Mouse (Mus musculus): ENCODE results near the gene Olfr1487. TPM values are rescaled to one million over a fixed set of nuclear protein-coding genes. Genes with fewer than 3 reads are reported as not detected.
"Not testable (repeated sequence)": the region's sequence is repeated elsewhere in the genome, so short reads cannot be mapped to it uniquely, and the experiment has no call there.

Gene Olfr1487
- not detected in 2 replicates for polyA plus RNA-seq (2014; fragmentation: Nextera tagmentation; extraction: Ambion mirVana)

GRCm38 (mm10) chr19:13617075-13617474, at the start of gene Olfr1487:
Gene Olfr1487, plus strand, starts transcription at chr19:13617375.
- WGBS, result 89% methylated on average over 2 of the region's 2 CpGs
- H3K4me1 ChIP-seq (ENCODE audit: control insufficient read depth, insufficient read depth, low read length); H3K9me3 ChIP-seq (ENCODE audit: control insufficient read depth, low read length); H3K36me3 ChIP-seq (ENCODE audit: control insufficient read depth, insufficient read depth, low read length); H3K27ac ChIP-seq (replicated peaks; ENCODE audit: low read depth, low read length); H3K27me3 ChIP-seq (replicated peaks; ENCODE audit: control insufficient read depth, insufficient read depth, low read length); H3K4me3 ChIP-seq (ENCODE audit: low read depth, low read length); DNase-seq (ENCODE audit: low spot score); H3K4me2 ChIP-seq (ENCODE audit: low read depth, low read length); ATAC-seq (ENCODE audit: low read depth); H3K9ac ChIP-seq (ENCODE audit: low read depth, low read length): not testable (repeated sequence)

- H3K9me3 ChIP-seq (ENCODE audit: control insufficient read depth, low read length), result 0 out of 2 replicates have a peak, but pooled peaks cover 3% of the 10 kb centered on the region
- ATAC-seq (ENCODE audit: low read depth), result no peak
- H3K36me3 ChIP-seq (ENCODE audit: control insufficient read depth, insufficient read depth, low read length), result no peaks in the 10 kb centered on the region
- no peak within 1 kb of the TSS for H3K9ac ChIP-seq (ENCODE audit: low read depth, low read length)
- no peaks in the 10 kb centered on the region for H3K27me3 ChIP-seq (replicated peaks; ENCODE audit: control insufficient read depth, insufficient read depth, low read length)
- H3K27ac ChIP-seq (replicated peaks; ENCODE audit: low read depth, low read length), result no peak within 1 kb of the TSS
- 93% methylated on average over 1 of the region's 1 CpGs for WGBS
- DNase-seq (ENCODE audit: low spot score), result no peak
- H3K4me3 ChIP-seq (ENCODE audit: low read depth, low read length), result no peak within 1 kb of the TSS
- H3K4me2 ChIP-seq (ENCODE audit: low read depth, low read length), result no peak within 1 kb of the TSS
- no peaks in the 10 kb centered on the region for H3K4me1 ChIP-seq (ENCODE audit: control insufficient read depth, insufficient read depth, low read length)
Observed at GRCm38 (mm10) chr19:13583211-13583610, 34.0 kb upstream of the Olfr1487 start, which contains the start of gene Olfr1484. Gene Olfr1484, plus strand, starts transcription at chr19:13583511.

GRCm38 (mm10) chr19:13631321-13631720, 14.1 kb downstream of the Olfr1487 start, which contains the start of gene Olfr1489:
Gene Olfr1489, plus strand, starts transcription at chr19:13631621.
- H3K27ac ChIP-seq (replicated peaks; ENCODE audit: low read depth, low read length), result no peak within 1 kb of the TSS
- H3K4me1 ChIP-seq (ENCODE audit: control insufficient read depth, insufficient read depth, low read length), result no peaks in the 10 kb centered on the region
- no peak within 1 kb of the TSS for H3K9ac ChIP-seq (ENCODE audit: low read depth, low read length)
- no peak for ATAC-seq (ENCODE audit: low read depth)
- 79% methylated on average over 1 of the region's 1 CpGs for WGBS
- H3K9me3 ChIP-seq (ENCODE audit: control insufficient read depth, low read length), result no peaks in the 10 kb centered on the region
- no peaks in the 10 kb centered on the region for H3K36me3 ChIP-seq (ENCODE audit: control insufficient read depth, insufficient read depth, low read length)
- no peaks in the 10 kb centered on the region for H3K27me3 ChIP-seq (replicated peaks; ENCODE audit: control insufficient read depth, insufficient read depth, low read length)
- H3K4me2 ChIP-seq (ENCODE audit: low read depth, low read length), result no peak within 1 kb of the TSS
- no peak for DNase-seq (ENCODE audit: low spot score)
- H3K4me3 ChIP-seq (ENCODE audit: low read depth, low read length), result no peak within 1 kb of the TSS

DNA sequence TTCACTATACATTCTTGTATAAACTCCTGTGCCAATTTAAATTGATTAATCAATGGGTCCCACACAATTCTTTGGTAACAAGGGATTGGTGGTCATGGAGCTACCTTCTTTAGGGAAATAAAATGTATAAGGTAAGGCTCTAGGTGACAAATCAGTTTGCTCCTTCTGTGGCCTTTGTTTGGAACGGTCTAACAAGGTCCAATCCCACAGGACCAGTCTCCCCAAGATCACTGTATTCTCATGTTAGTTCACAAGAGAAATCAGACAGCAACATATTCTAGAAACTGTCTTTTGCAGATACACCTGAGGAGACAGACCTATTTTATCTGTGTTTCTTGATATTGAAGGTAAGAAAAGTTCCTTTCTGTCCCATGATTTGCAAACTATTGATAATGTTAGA, 33.6 kb downstream of the Olfr1487 start, which contains the start of gene Olfr1490:
Gene Olfr1490 (plus strand): TSS at position 301 of the 400 bp plus-strand sequence.
- no peak within 1 kb of the TSS for H3K27ac ChIP-seq (replicated peaks; ENCODE audit: low read depth, low read length)
- no peak for DNase-seq (ENCODE audit: low spot score)
- H3K4me1 ChIP-seq (ENCODE audit: control insufficient read depth, insufficient read depth, low read length), result no peaks in the 10 kb centered on the region
- H3K4me3 ChIP-seq (ENCODE audit: low read depth, low read length), result no peak within 1 kb of the TSS
- H3K9ac ChIP-seq (ENCODE audit: low read depth, low read length), result no peak within 1 kb of the TSS
- no peaks in the 10 kb centered on the region for H3K9me3 ChIP-seq (ENCODE audit: control insufficient read depth, low read length)
- H3K4me2 ChIP-seq (ENCODE audit: low read depth, low read length), result no peak within 1 kb of the TSS
- H3K36me3 ChIP-seq (ENCODE audit: control insufficient read depth, insufficient read depth, low read length), result no peaks in the 10 kb centered on the region
- WGBS, result 75% methylated on average over 1 of the region's 1 CpGs
- H3K27me3 ChIP-seq (replicated peaks; ENCODE audit: control insufficient read depth, insufficient read depth, low read length), result no peaks in the 10 kb centered on the region
- no peak for ATAC-seq (ENCODE audit: low read depth)

Small RNA genes lying within 50 kb of the gene (microRNA-seq; reads per million reads assigned to microRNA genes)
- not detected for gene Gm22323 (ENCODE audit: borderline number of aligned reads)
- not detected for gene Gm23931 (ENCODE audit: borderline number of aligned reads)

Other genes starting within 250 kb of the Olfr1487 start
- not detected in 2 replicates for gene Olfr1469, start 209.5 kb upstream of the Olfr1487 start, polyA plus RNA-seq (2014; fragmentation: Nextera tagmentation; extraction: Ambion mirVana)
- gene Olfr1471, start 174.0 kb upstream of the Olfr1487 start, polyA plus RNA-seq (2014; fragmentation: Nextera tagmentation; extraction: Ambion mirVana), result not detected in 2 replicates
- gene Olfr1472, start 161.3 kb upstream of the Olfr1487 start, polyA plus RNA-seq (2014; fragmentation: Nextera tagmentation; extraction: Ambion mirVana), result not detected in 2 replicates
- gene Olfr1474, start 147.8 kb upstream of the Olfr1487 start, polyA plus RNA-seq (2014; fragmentation: Nextera tagmentation; extraction: Ambion mirVana), result not detected in 2 replicates
- gene Olfr1475, start 137.2 kb upstream of the Olfr1487 start, polyA plus RNA-seq (2014; fragmentation: Nextera tagmentation; extraction: Ambion mirVana), result not detected in 2 replicates
- not detected in 2 replicates for gene Olfr1477, start 116.8 kb upstream of the Olfr1487 start, polyA plus RNA-seq (2014; fragmentation: Nextera tagmentation; extraction: Ambion mirVana)
- gene Olfr1480, start 89.5 kb upstream of the Olfr1487 start, polyA plus RNA-seq (2014; fragmentation: Nextera tagmentation; extraction: Ambion mirVana), result not detected in 2 replicates
- not detected in 2 replicates for gene Olfr1484, start 33.9 kb upstream of the Olfr1487 start, polyA plus RNA-seq (2014; fragmentation: Nextera tagmentation; extraction: Ambion mirVana)
- gene Olfr1489, start 14.2 kb downstream of the Olfr1487 start, polyA plus RNA-seq (2014; fragmentation: Nextera tagmentation; extraction: Ambion mirVana), result not detected in 2 replicates
- gene Olfr1490, start 33.7 kb downstream of the Olfr1487 start, polyA plus RNA-seq (2014; fragmentation: Nextera tagmentation; extraction: Ambion mirVana), result not detected in 2 replicates
- gene Olfr1491, start 79.9 kb downstream of the Olfr1487 start, polyA plus RNA-seq (2014; fragmentation: Nextera tagmentation; extraction: Ambion mirVana), result not detected in 2 replicates
- gene Olfr1493-ps1, start 105.9 kb downstream of the Olfr1487 start, polyA plus RNA-seq (2014; fragmentation: Nextera tagmentation; extraction: Ambion mirVana), result 0.10 TPM in 1 of 2 replicates, not detected in the other
- gene Olfr1494, start 122.4 kb downstream of the Olfr1487 start, polyA plus RNA-seq (2014; fragmentation: Nextera tagmentation; extraction: Ambion mirVana), result not detected in 2 replicates
- not detected in 2 replicates for gene Olfr1495, start 147.2 kb downstream of the Olfr1487 start, polyA plus RNA-seq (2014; fragmentation: Nextera tagmentation; extraction: Ambion mirVana)
- gene Olfr1496, start 160.5 kb downstream of the Olfr1487 start, polyA plus RNA-seq (2014; fragmentation: Nextera tagmentation; extraction: Ambion mirVana), result not detected in 2 replicates
- 0.13 TPM in 1 of 2 replicates, not detected in the other for gene Olfr1497, start 180.8 kb downstream of the Olfr1487 start, polyA plus RNA-seq (2014; fragmentation: Nextera tagmentation; extraction: Ambion mirVana)
- gene Olfr1499, start 202.1 kb downstream of the Olfr1487 start, polyA plus RNA-seq (2014; fragmentation: Nextera tagmentation; extraction: Ambion mirVana), result not detected in 2 replicates
- gene Olfr1500, start 213.1 kb downstream of the Olfr1487 start, polyA plus RNA-seq (2014; fragmentation: Nextera tagmentation; extraction: Ambion mirVana), result not detected in 2 replicates
- gene Olfr1501, start 233.3 kb downstream of the Olfr1487 start, polyA plus RNA-seq (2014; fragmentation: Nextera tagmentation; extraction: Ambion mirVana), result 0.14 TPM in 1 of 2 replicates, not detected in the other
- gene Olfr1502, start 244.4 kb downstream of the Olfr1487 start, polyA plus RNA-seq (2014; fragmentation: Nextera tagmentation; extraction: Ambion mirVana), result not detected in 2 replicates

All from embryonic facial prominence, embryonic 14.5 days (tissue).